8 mouse cellular contexts compared by ENCODE assay signal in genomic region chr2:60879966-60880788, GRCm38 (mm10).
DNase-seq lines count a peak whose midpoint lies in the region; ATAC-seq and TF ChIP-seq lines count a peak whose summit lies in the region.

No protein-coding gene starts in this region.

- no peaks in the 10 kb centered on the region for H3K36me3 ChIP-seq in spleen, adult 2 months (ENCODE audit: control insufficient read depth, insufficient read depth, low read length)
- H3K36me3 ChIP-seq in limb, embryonic 12.5 days, result 0 out of 2 replicates have a peak, but pooled peaks cover 6% of the 10 kb centered on the region
- H3K36me3 ChIP-seq in stomach, postnatal 0 days (ENCODE audit: control insufficient read depth, insufficient read depth, low read length), result no peaks in the 10 kb centered on the region

- H3K9me3 ChIP-seq in limb, embryonic 12.5 days, result no peaks in the 10 kb centered on the region
- H3K9me3 ChIP-seq in stomach, postnatal 0 days (ENCODE audit: control insufficient read depth, low read length), result no peaks in the 10 kb centered on the region

- peaks cover 3% of the 10 kb centered on the region; the same call in 1 of the 2 replicates for H3K4me1 ChIP-seq in cerebellum, adult 2 months (ENCODE audit: control insufficient read depth, insufficient read depth, low read length)
- H3K4me1 ChIP-seq in spleen, adult 2 months (ENCODE audit: control insufficient read depth, insufficient read depth, insufficient read length), result peaks cover 21% of the 10 kb centered on the region; the same call in 1 of the 2 replicates
- peaks cover 61% of the 10 kb centered on the region for H3K4me1 ChIP-seq in limb, embryonic 12.5 days (replicated peaks)
- peaks cover 13% of the 10 kb centered on the region for H3K4me1 ChIP-seq in stomach, postnatal 0 days (replicated peaks; ENCODE audit: control insufficient read depth, insufficient read depth)

- H3K4me2 ChIP-seq in limb, embryonic 12.5 days, result peak overlapping the region; percentile 67
- H3K4me2 ChIP-seq in stomach, postnatal 0 days (replicated peaks; ENCODE audit: low read depth), result peak overlapping the region; percentile 74

- TF ChIP-seq POLR2A in cerebellum, adult 2 months (IDR thresholded peaks at IDR 0.05; ENCODE audit: borderline replicate concordance, insufficient read depth, low read length), result no peak
- no peak for TF ChIP-seq POLR2A in spleen, adult 2 months (IDR thresholded peaks at IDR 0.05; ENCODE audit: low read depth, low read length)

- H3K27ac ChIP-seq in cerebellum, adult 2 months (ENCODE audit: insufficient read depth, low read length), result no peak overlapping the region
- H3K27ac ChIP-seq in spleen, adult 2 months (ENCODE audit: insufficient read depth, low read length), result peak overlapping the region; percentile 96; the same call in 1 of the 2 replicates
- peak overlapping the region; percentile 96 for H3K27ac ChIP-seq in limb, embryonic 12.5 days
- peak overlapping the region; percentile 99 for H3K27ac ChIP-seq in stomach, postnatal 0 days (replicated peaks)

- peak overlapping the region; percentile 98 for H3K9ac ChIP-seq in limb, embryonic 12.5 days (replicated peaks)
- peak overlapping the region; percentile 96 for H3K9ac ChIP-seq in stomach, postnatal 0 days (ENCODE audit: low read length)

- TF ChIP-seq EP300 in stomach, postnatal 0 days (optimal IDR thresholded peaks at IDR 0.05), result no peak

- no peaks in the 10 kb centered on the region; the same call in 1 of the 2 replicates for H3K27me3 ChIP-seq in cerebellum, adult 2 months (ENCODE audit: control insufficient read depth, insufficient read depth, low read length)
- H3K27me3 ChIP-seq in spleen, adult 2 months (ENCODE audit: control insufficient read depth, insufficient read depth, low read length), result 0 out of 2 replicates have a peak, but pooled peaks cover 2% of the 10 kb centered on the region
- no peaks in the 10 kb centered on the region for H3K27me3 ChIP-seq in limb, embryonic 12.5 days
- H3K27me3 ChIP-seq in stomach, postnatal 0 days (ENCODE audit: control insufficient read depth, insufficient read depth, low read length), result no peaks in the 10 kb centered on the region

- DNase-seq in cerebellum, adult 2 months, result no peak
- DNase-seq in cerebellum, postnatal 14 days, result no peak
- no peak for DNase-seq in spleen, adult 2 months (ENCODE audit: low read depth in 1 of 2, low spot score in 2 of 2)
- DNase-seq in spleen, postnatal 36 days (ENCODE audit: low spot score in 2 of 2), result no peak
- DNase-seq in stomach, postnatal 0 days (ENCODE audit: low spot score), result no peak
- no peak for DNase-seq in c-Kit-positive CD71-positive TER-119-positive erythroid progenitor cells, embryonic 14.5 days (ENCODE audit: low spot score)
- DNase-seq in cerebellum, postnatal 4 days (ENCODE audit: low spot score in 2 of 2), result no peak

- no peak for ATAC-seq in limb, embryonic 12.5 days (ENCODE audit: insufficient number of reproducible peaks, insufficient read depth, low FRiP score, low TSS enrichment, low read depth)
- ATAC-seq in stomach, postnatal 0 days (ENCODE audit: low FRiP score, low TSS enrichment), result no peak

- no peak for TF ChIP-seq CTCF in cerebellum, adult 2 months (IDR thresholded peaks at IDR 0.05; ENCODE audit: borderline replicate concordance, insufficient read depth, low read depth, low read length)
- TF ChIP-seq CTCF in spleen, adult 2 months (IDR thresholded peaks at IDR 0.05; ENCODE audit: extremely low read depth, insufficient read depth, insufficient read length, insufficient replicate concordance), result no peak
- TF ChIP-seq CTCF in stomach, postnatal 0 days (IDR thresholded peaks at IDR 0.05; ENCODE audit: low read depth), result no peak

- 42% methylated on average over 14 of the region's 14 CpGs for WGBS in cerebellum, adult 2 months
- WGBS in spleen, adult 2 months, result 25% methylated on average over 14 of the region's 14 CpGs
- 2% methylated on average over 14 of the region's 14 CpGs for WGBS in limb, embryonic 12.5 days
- 6% methylated on average over 14 of the region's 14 CpGs for WGBS in stomach, postnatal 0 days

- peak overlapping the region; percentile 85 for H3K4me3 ChIP-seq in cerebellum, adult 2 months (replicated peaks; ENCODE audit: insufficient read depth, low read depth, low read length)
- H3K4me3 ChIP-seq in spleen, adult 2 months (ENCODE audit: extremely low read depth, insufficient read depth, insufficient read length), result peak overlapping the region; percentile 96
- peak overlapping the region; percentile 97 for H3K4me3 ChIP-seq in limb, embryonic 12.5 days (replicated peaks)
- peak overlapping the region; percentile 99 for H3K4me3 ChIP-seq in stomach, postnatal 0 days (ENCODE audit: low read depth, low read length)
